Mouse (Mus musculus): ENCODE data around the gene Map3k3. TPM values are rescaled to one million over a fixed set of nuclear protein-coding genes. Genes with fewer than 3 reads are reported as not detected.

The Map3k3 gene
- polyA plus RNA-seq, 1 experiment from 2014 or later: 20.8 TPM

- 81% methylated on average over 7 of the region's 7 CpGs for WGBS
- no peak for ATAC-seq (ENCODE audit: insufficient read depth, low FRiP score, low TSS enrichment)
These were observed 95.5 kb downstream of the Map3k3 start for GRCm38 (mm10) chr11:106179711-106180448.

GRCm38 (mm10) chr11:106180449-106180801, 96.0 kb downstream of the Map3k3 start:
- H3K36me3 ChIP-seq (ENCODE audit: control insufficient read depth, insufficient read depth, low read length): no peaks in the 10 kb centered on the region
- no peak overlapping the region for H3K4me2 ChIP-seq (ENCODE audit: low read depth)
- H3K4me3 ChIP-seq (ENCODE audit: low read depth, low read length): no peak overlapping the region
- no peak overlapping the region for H3K9ac ChIP-seq (ENCODE audit: low read length)
- no peak for ATAC-seq (ENCODE audit: insufficient read depth, low FRiP score, low TSS enrichment)
- H3K27ac ChIP-seq (ENCODE audit: low read depth, low read length): no peak overlapping the region
- no peaks in the 10 kb centered on the region for H3K27me3 ChIP-seq (ENCODE audit: control insufficient read depth, insufficient read depth, low read length)
- H3K9me3 ChIP-seq (ENCODE audit: control insufficient read depth, low read length): no peaks in the 10 kb centered on the region
- WGBS: 89% methylated on average over 2 of the region's 2 CpGs
- no peak for DNase-seq (ENCODE audit: low spot score)
- no peaks in the 10 kb centered on the region for H3K4me1 ChIP-seq (ENCODE audit: control insufficient read depth, insufficient read depth, low read length)

More at GRCm38 (mm10) chr11:106179711-106180448, 95.5 kb downstream of the Map3k3 start:
- no peaks in the 10 kb centered on the region for H3K4me1 ChIP-seq (ENCODE audit: control insufficient read depth, insufficient read depth, low read length)
- no peaks in the 10 kb centered on the region for H3K27me3 ChIP-seq (ENCODE audit: control insufficient read depth, insufficient read depth, low read length)
- DNase-seq (ENCODE audit: low spot score): no peak
- H3K27ac ChIP-seq (ENCODE audit: low read depth, low read length): no peak overlapping the region
- H3K9me3 ChIP-seq (ENCODE audit: control insufficient read depth, low read length): no peaks in the 10 kb centered on the region
- H3K9ac ChIP-seq (ENCODE audit: low read length): no peak overlapping the region
- H3K4me3 ChIP-seq (ENCODE audit: low read depth, low read length): no peak overlapping the region
- H3K4me2 ChIP-seq (ENCODE audit: low read depth): no peak overlapping the region
- H3K36me3 ChIP-seq (ENCODE audit: control insufficient read depth, insufficient read depth, low read length): no peaks in the 10 kb centered on the region

GRCm38 (mm10) chr11:106187326-106187725, 102.9 kb downstream of the Map3k3 start:
- WGBS: 92% methylated on average over 4 of the region's 4 CpGs
- DNase-seq (ENCODE audit: low spot score) (no peak), ATAC-seq (ENCODE audit: insufficient read depth, low FRiP score, low TSS enrichment) (no peak)
- Histone ChIP-seq H3K27me3 (ENCODE audit: control insufficient read depth, insufficient read depth, low read length) (no peaks in the 10 kb centered on the region), H3K4me1 (ENCODE audit: control insufficient read depth, insufficient read depth, low read length) (no peaks in the 10 kb centered on the region), H3K36me3 (ENCODE audit: control insufficient read depth, insufficient read depth, low read length) (no peaks in the 10 kb centered on the region), H3K9ac (ENCODE audit: low read length) (no peak overlapping the region), H3K27ac (ENCODE audit: low read depth, low read length) (no peak overlapping the region), H3K4me2 (ENCODE audit: low read depth) (no peak overlapping the region), H3K9me3 (ENCODE audit: control insufficient read depth, low read length) (no peaks in the 10 kb centered on the region), H3K4me3 (ENCODE audit: low read depth, low read length) (no peak overlapping the region)

GRCm38 (mm10) chr11:106191716-106192115, 107.3 kb downstream of the Map3k3 start:
- no peaks in the 10 kb centered on the region for H3K9me3 ChIP-seq (ENCODE audit: control insufficient read depth, low read length)
- no peaks in the 10 kb centered on the region for H3K27me3 ChIP-seq (ENCODE audit: control insufficient read depth, insufficient read depth, low read length)
- H3K4me2 ChIP-seq (ENCODE audit: low read depth): no peak overlapping the region
- no peak overlapping the region for H3K4me3 ChIP-seq (ENCODE audit: low read depth, low read length)
- no peaks in the 10 kb centered on the region for H3K36me3 ChIP-seq (ENCODE audit: control insufficient read depth, insufficient read depth, low read length)
- no peak for DNase-seq (ENCODE audit: low spot score)
- WGBS: 88% methylated on average over 3 of the region's 3 CpGs
- H3K4me1 ChIP-seq (ENCODE audit: control insufficient read depth, insufficient read depth, low read length): 0 out of 2 replicates have a peak, but pooled peaks cover 4% of the 10 kb centered on the region
- H3K27ac ChIP-seq (ENCODE audit: low read depth, low read length): no peak overlapping the region
- no peak for ATAC-seq (ENCODE audit: insufficient read depth, low FRiP score, low TSS enrichment)
- H3K9ac ChIP-seq (ENCODE audit: low read length): no peak overlapping the region

GRCm38 (mm10) chr11:106192241-106192640, 107.8 kb downstream of the Map3k3 start:
- Histone ChIP-seq H3K4me3 (ENCODE audit: low read depth, low read length) (no peak overlapping the region; the same call in 1 of the 2 replicates), H3K4me2 (ENCODE audit: low read depth) (peak overlapping the region; percentile 47), H3K36me3 (ENCODE audit: control insufficient read depth, insufficient read depth, low read length) (no peaks in the 10 kb centered on the region), H3K9ac (ENCODE audit: low read length) (no peak overlapping the region), H3K9me3 (ENCODE audit: control insufficient read depth, low read length) (no peaks in the 10 kb centered on the region), H3K27ac (ENCODE audit: low read depth, low read length) (no peak overlapping the region), H3K4me1 (ENCODE audit: control insufficient read depth, insufficient read depth, low read length) (0 out of 2 replicates have a peak, but pooled peaks cover 4% of the 10 kb centered on the region), H3K27me3 (ENCODE audit: control insufficient read depth, insufficient read depth, low read length) (no peaks in the 10 kb centered on the region)
- ATAC-seq (ENCODE audit: insufficient read depth, low FRiP score, low TSS enrichment): no peak
- no peak for DNase-seq (ENCODE audit: low spot score)
- 88% methylated on average over 5 of the region's 5 CpGs for WGBS

GRCm38 (mm10) chr11:106192657-106193370, 108.4 kb downstream of the Map3k3 start:
- peak overlapping the region; percentile 52 for H3K4me3 ChIP-seq (ENCODE audit: low read depth, low read length)
- peak; percentile 20; the same call in 1 of the 2 replicates for ATAC-seq (ENCODE audit: insufficient read depth, low FRiP score, low TSS enrichment)
- no peaks in the 10 kb centered on the region for H3K27me3 ChIP-seq (ENCODE audit: control insufficient read depth, insufficient read depth, low read length)
- WGBS: 14% methylated on average over 19 of the region's 19 CpGs
- H3K9ac ChIP-seq (ENCODE audit: low read length): peak overlapping the region; percentile 49
- peak overlapping the region; percentile 47 for H3K4me2 ChIP-seq (ENCODE audit: low read depth)
- no peak overlapping the region; the same call in 1 of the 2 replicates for H3K27ac ChIP-seq (ENCODE audit: low read depth, low read length)
- H3K9me3 ChIP-seq (ENCODE audit: control insufficient read depth, low read length): no peaks in the 10 kb centered on the region
- H3K4me1 ChIP-seq (ENCODE audit: control insufficient read depth, insufficient read depth, low read length): 0 out of 2 replicates have a peak, but pooled peaks cover 4% of the 10 kb centered on the region
- DNase-seq (ENCODE audit: low spot score): no peak
- H3K36me3 ChIP-seq (ENCODE audit: control insufficient read depth, insufficient read depth, low read length): no peaks in the 10 kb centered on the region

GRCm38 (mm10) chr11:106193371-106194154, 109.2 kb downstream of the Map3k3 start:
- Histone ChIP-seq H3K4me2 (ENCODE audit: low read depth) (peak overlapping the region; percentile 47), H3K4me3 (ENCODE audit: low read depth, low read length) (peak overlapping the region; percentile 52), H3K36me3 (ENCODE audit: control insufficient read depth, insufficient read depth, low read length) (peaks cover 5% of the 10 kb centered on the region), H3K9me3 (ENCODE audit: control insufficient read depth, low read length) (no peaks in the 10 kb centered on the region), H3K9ac (ENCODE audit: low read length) (peak overlapping the region; percentile 64), H3K27ac (ENCODE audit: low read depth, low read length) (peak overlapping the region; percentile 39), H3K27me3 (ENCODE audit: control insufficient read depth, insufficient read depth, low read length) (no peaks in the 10 kb centered on the region), H3K4me1 (ENCODE audit: control insufficient read depth, insufficient read depth, low read length) (0 out of 2 replicates have a peak, but pooled peaks cover 4% of the 10 kb centered on the region)
- ATAC-seq (ENCODE audit: insufficient read depth, low FRiP score, low TSS enrichment): peak; percentile 93
- peak; percentile 99 for DNase-seq (ENCODE audit: low spot score)
- WGBS: under 1% methylated on average over 43 of the region's 44 CpGs

GRCm38 (mm10) chr11:106194155-106194541, 109.7 kb downstream of the Map3k3 start:
- Histone ChIP-seq H3K9ac (ENCODE audit: low read length) (peak overlapping the region; percentile 64), H3K4me3 (ENCODE audit: low read depth, low read length) (peak overlapping the region; percentile 52), H3K27me3 (ENCODE audit: control insufficient read depth, insufficient read depth, low read length) (no peaks in the 10 kb centered on the region), H3K4me1 (ENCODE audit: control insufficient read depth, insufficient read depth, low read length) (0 out of 2 replicates have a peak, but pooled peaks cover 4% of the 10 kb centered on the region), H3K9me3 (ENCODE audit: control insufficient read depth, low read length) (no peaks in the 10 kb centered on the region), H3K36me3 (ENCODE audit: control insufficient read depth, insufficient read depth, low read length) (peaks cover 5% of the 10 kb centered on the region), H3K27ac (ENCODE audit: low read depth, low read length) (peak overlapping the region; percentile 39), H3K4me2 (ENCODE audit: low read depth) (peak overlapping the region; percentile 47)
- WGBS: 39% methylated on average over 3 of the region's 3 CpGs
- no peak for ATAC-seq (ENCODE audit: insufficient read depth, low FRiP score, low TSS enrichment)
- DNase-seq (ENCODE audit: low spot score): no peak

Measured in neural tube, embryonic 11.5 days (tissue).